Mouse (Mus musculus): ENCODE data around the gene Dcdc2c. TPM values are rescaled to one million over a fixed set of nuclear protein-coding genes. Genes with fewer than 3 reads are reported as not detected.

Dcdc2c gene
- total and polyA plus RNA-seq, 2 experiments, result not detected

DNA sequence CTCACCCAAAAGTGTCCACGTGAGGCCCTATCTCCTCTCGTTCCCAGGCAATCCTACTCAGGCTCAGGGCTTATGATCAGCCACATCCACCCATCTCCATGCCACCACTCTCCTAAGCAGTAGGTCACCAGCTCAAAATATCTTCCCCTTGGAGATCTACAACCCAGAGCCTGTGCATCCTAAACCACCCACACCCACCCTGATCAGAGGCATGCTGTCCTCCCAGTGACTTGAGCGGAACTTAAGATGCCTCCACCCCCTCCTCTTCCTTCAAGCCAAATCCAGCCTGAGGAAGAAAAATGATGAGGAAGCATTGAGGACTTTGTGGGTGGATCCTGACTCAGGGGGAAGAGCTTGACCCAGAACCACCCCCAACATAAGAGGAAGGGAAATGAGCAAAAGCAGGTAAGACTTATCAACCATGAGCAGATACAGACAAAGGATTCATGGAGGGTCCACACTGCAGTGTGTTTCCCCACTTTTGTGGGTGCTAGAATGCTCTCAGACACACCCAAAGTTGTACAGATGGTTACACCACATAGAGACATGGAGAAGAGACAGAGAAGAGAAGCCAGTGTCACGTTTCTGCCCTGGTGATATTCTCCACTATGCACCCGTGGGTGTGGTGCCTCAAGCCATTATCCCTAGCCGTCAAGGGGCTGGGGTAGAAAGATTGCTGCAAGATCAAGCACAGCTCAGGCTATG lies 23.3 kb upstream of the Dcdc2c start:
- Histone ChIP-seq H3K4me3 (ENCODE audit: insufficient read depth, low read depth, low read length) (no peak overlapping the region), H3K79me2 (ENCODE audit: control insufficient read depth, insufficient read depth, low read length) (no peaks in the 10 kb centered on the region), H3K4me1 (ENCODE audit: control insufficient read depth, insufficient read depth, low read length) (no peaks in the 10 kb centered on the region), H3K36me3 (ENCODE audit: control insufficient read depth, insufficient read depth, low read length) (no peaks in the 10 kb centered on the region), H3K9ac (ENCODE audit: low read depth, low read length) (no peak overlapping the region), H3K27me3 (ENCODE audit: control insufficient read depth, insufficient read depth, low read length) (no peaks in the 10 kb centered on the region), H3K27ac (replicated peaks; ENCODE audit: insufficient read depth, low read depth, low read length) (no peak overlapping the region)
- no peak for TF ChIP-seq POLR2A (IDR thresholded peaks at IDR 0.05; ENCODE audit: extremely low read depth, insufficient read depth, low read length)
- TF ChIP-seq CTCF (IDR thresholded peaks at IDR 0.05; ENCODE audit: low read depth, low read length), result no peak
- 69% methylated on average over 6 of the region's 6 CpGs for WGBS
- no peak for DNase-seq (ENCODE audit: extremely low read depth, low read depth, low spot score)

DNA sequence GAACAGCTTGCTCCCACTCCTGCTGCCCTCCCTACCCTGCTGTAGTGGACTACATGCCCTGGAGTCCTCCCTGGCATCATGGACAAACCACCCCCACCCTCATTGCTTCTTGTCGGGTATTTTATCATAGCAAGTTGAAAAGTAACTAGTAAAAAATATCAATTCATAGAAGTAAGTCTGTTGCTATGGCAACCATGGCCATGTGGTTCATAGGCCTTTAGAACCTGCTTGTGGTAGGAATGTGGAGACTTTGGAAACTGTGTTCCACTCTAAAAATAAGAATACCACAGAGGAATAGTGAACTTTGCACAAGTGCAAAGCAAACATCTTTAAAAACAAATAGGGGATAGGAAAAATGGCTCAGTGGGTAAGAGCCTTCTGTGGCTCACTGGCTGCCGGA lies 20.0 kb upstream of the Dcdc2c start:
- 73% methylated on average over 2 of the region's 2 CpGs for WGBS
- H3K9ac ChIP-seq (ENCODE audit: low read depth, low read length), result no peak overlapping the region
- no peaks in the 10 kb centered on the region for H3K79me2 ChIP-seq (ENCODE audit: control insufficient read depth, insufficient read depth, low read length)
- H3K4me1 ChIP-seq (ENCODE audit: control insufficient read depth, insufficient read depth, low read length), result no peaks in the 10 kb centered on the region
- DNase-seq (ENCODE audit: extremely low read depth, low read depth, low spot score), result no peak
- no peaks in the 10 kb centered on the region for H3K36me3 ChIP-seq (ENCODE audit: control insufficient read depth, insufficient read depth, low read length)
- no peak overlapping the region for H3K4me3 ChIP-seq (ENCODE audit: insufficient read depth, low read depth, low read length)
- TF ChIP-seq CTCF (IDR thresholded peaks at IDR 0.05; ENCODE audit: low read depth, low read length) (no peak), POLR2A (IDR thresholded peaks at IDR 0.05; ENCODE audit: extremely low read depth, insufficient read depth, low read length) (no peak)
- no peaks in the 10 kb centered on the region for H3K27me3 ChIP-seq (ENCODE audit: control insufficient read depth, insufficient read depth, low read length)
- H3K27ac ChIP-seq (replicated peaks; ENCODE audit: insufficient read depth, low read depth, low read length), result no peak overlapping the region

GRCm38 (mm10) chr12:28551775-28552174 lies 424 bp downstream of the Dcdc2c start:
- WGBS, result 52% methylated on average over 18 of the region's 18 CpGs
- no peaks in the 10 kb centered on the region for H3K36me3 ChIP-seq (ENCODE audit: control insufficient read depth, insufficient read depth, low read length)
- no peak overlapping the region for H3K4me3 ChIP-seq (ENCODE audit: insufficient read depth, low read depth, low read length)
- H3K27ac ChIP-seq (replicated peaks; ENCODE audit: insufficient read depth, low read depth, low read length), result no peak overlapping the region
- H3K79me2 ChIP-seq (ENCODE audit: control insufficient read depth, insufficient read depth, low read length), result no peaks in the 10 kb centered on the region
- no peaks in the 10 kb centered on the region for H3K4me1 ChIP-seq (ENCODE audit: control insufficient read depth, insufficient read depth, low read length)
- no peaks in the 10 kb centered on the region for H3K27me3 ChIP-seq (ENCODE audit: control insufficient read depth, insufficient read depth, low read length)
- no peak overlapping the region for H3K9ac ChIP-seq (ENCODE audit: low read depth, low read length)
- TF ChIP-seq CTCF (IDR thresholded peaks at IDR 0.05; ENCODE audit: low read depth, low read length), result no peak
- no peak for TF ChIP-seq POLR2A (IDR thresholded peaks at IDR 0.05; ENCODE audit: extremely low read depth, insufficient read depth, low read length)
- no peak for DNase-seq (ENCODE audit: extremely low read depth, low read depth, low spot score)

- no peaks in the 10 kb centered on the region for H3K4me1 ChIP-seq (ENCODE audit: control insufficient read depth, insufficient read depth, low read length)
- TF ChIP-seq POLR2A (IDR thresholded peaks at IDR 0.05; ENCODE audit: extremely low read depth, insufficient read depth, low read length) (no peak), CTCF (IDR thresholded peaks at IDR 0.05; ENCODE audit: low read depth, low read length) (no peak)
- 68% methylated on average over 4 of the region's 4 CpGs for WGBS
- no peaks in the 10 kb centered on the region for H3K79me2 ChIP-seq (ENCODE audit: control insufficient read depth, insufficient read depth, low read length)
- H3K9ac ChIP-seq (ENCODE audit: low read depth, low read length), result no peak overlapping the region
- no peak for DNase-seq (ENCODE audit: extremely low read depth, low read depth, low spot score)
- no peaks in the 10 kb centered on the region for H3K36me3 ChIP-seq (ENCODE audit: control insufficient read depth, insufficient read depth, low read length)
- H3K27ac ChIP-seq (replicated peaks; ENCODE audit: insufficient read depth, low read depth, low read length), result no peak overlapping the region
- H3K27me3 ChIP-seq (ENCODE audit: control insufficient read depth, insufficient read depth, low read length), result no peaks in the 10 kb centered on the region
- H3K4me3 ChIP-seq (ENCODE audit: insufficient read depth, low read depth, low read length), result no peak overlapping the region
These were observed 3.3 kb downstream of the Dcdc2c start for GRCm38 (mm10) chr12:28548887-28549286.

DNA sequence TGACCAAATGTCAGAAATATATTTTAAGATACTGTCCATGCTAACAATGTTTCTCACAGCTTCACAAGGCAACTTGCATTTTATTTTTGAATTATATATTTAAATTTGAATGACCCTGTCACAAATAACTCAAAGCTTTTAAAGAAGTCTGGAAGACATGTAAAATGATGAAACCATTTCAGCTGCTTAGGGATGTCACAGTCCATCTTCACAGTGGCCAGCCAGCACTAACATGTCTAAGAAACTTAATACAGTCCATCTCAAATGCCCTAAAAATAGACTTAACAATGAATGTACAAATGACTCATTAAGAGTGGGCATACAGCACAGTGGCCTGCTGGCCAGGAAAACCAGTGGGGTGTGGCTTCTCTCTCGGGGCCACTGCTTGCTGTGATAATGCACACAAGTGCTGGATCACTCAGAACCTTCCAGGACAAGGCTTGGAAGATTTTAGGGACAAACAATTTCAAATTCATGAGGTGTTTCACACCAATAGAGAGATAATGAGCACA lies 37.9 kb downstream of the Dcdc2c start:
- H3K9ac ChIP-seq (ENCODE audit: low read depth, low read length), result no peak overlapping the region
- no peaks in the 10 kb centered on the region for H3K27me3 ChIP-seq (ENCODE audit: control insufficient read depth, insufficient read depth, low read length)
- no peak for DNase-seq (ENCODE audit: extremely low read depth, low read depth, low spot score)
- peaks cover 4% of the 10 kb centered on the region; the same call in 1 of the 2 replicates for H3K4me1 ChIP-seq (ENCODE audit: control insufficient read depth, insufficient read depth, low read length)
- no peaks in the 10 kb centered on the region for H3K36me3 ChIP-seq (ENCODE audit: control insufficient read depth, insufficient read depth, low read length)
- TF ChIP-seq CTCF (IDR thresholded peaks at IDR 0.05; ENCODE audit: low read depth, low read length) (no peak), POLR2A (IDR thresholded peaks at IDR 0.05; ENCODE audit: extremely low read depth, insufficient read depth, low read length) (no peak)
- H3K4me3 ChIP-seq (ENCODE audit: insufficient read depth, low read depth, low read length), result no peak overlapping the region
- WGBS, result 65% methylated on average over 1 of the region's 1 CpGs
- no peaks in the 10 kb centered on the region for H3K79me2 ChIP-seq (ENCODE audit: control insufficient read depth, insufficient read depth, low read length)
- H3K27ac ChIP-seq (replicated peaks; ENCODE audit: insufficient read depth, low read depth, low read length), result no peak overlapping the region

- peak; percentile 83 for DNase-seq (ENCODE audit: extremely low read depth, low read depth, low spot score)
- WGBS, result 12% methylated on average over 5 of the region's 5 CpGs
- no peaks in the 10 kb centered on the region for H3K27me3 ChIP-seq (ENCODE audit: control insufficient read depth, insufficient read depth, low read length)
- TF ChIP-seq CTCF (IDR thresholded peaks at IDR 0.05; ENCODE audit: low read depth, low read length) (no peak), POLR2A (IDR thresholded peaks at IDR 0.05; ENCODE audit: extremely low read depth, insufficient read depth, low read length) (no peak)
- no peak overlapping the region for H3K4me3 ChIP-seq (ENCODE audit: insufficient read depth, low read depth, low read length)
- H3K79me2 ChIP-seq (ENCODE audit: control insufficient read depth, insufficient read depth, low read length), result no peaks in the 10 kb centered on the region
- no peak overlapping the region for H3K9ac ChIP-seq (ENCODE audit: low read depth, low read length)
- no peaks in the 10 kb centered on the region for H3K36me3 ChIP-seq (ENCODE audit: control insufficient read depth, insufficient read depth, low read length)
- peaks cover 4% of the 10 kb centered on the region; the same call in 1 of the 2 replicates for H3K4me1 ChIP-seq (ENCODE audit: control insufficient read depth, insufficient read depth, low read length)
- H3K27ac ChIP-seq (replicated peaks; ENCODE audit: insufficient read depth, low read depth, low read length), result peak overlapping the region; percentile 57
These were observed 42.4 kb downstream of the Dcdc2c start for GRCm38 (mm10) chr12:28509699-28510280.
